Mouse (Mus musculus) heart, embryonic 14.5 days (tissue): ENCODE results near the gene Bmpr1b. TPM values are rescaled to one million over a fixed set of nuclear protein-coding genes. Genes with fewer than 3 reads are reported as not detected.

Experiments used
- ATAC-seq: fragments of 200-750 bp; cut with Nextera tagmentation; 2 replicates; pipeline ENCODE4 v1.8.0; 2017; ENCODE audit warnings: low read depth, moderate TSS enrichment; ENCODE audit not compliant: insufficient number of reproducible peaks, insufficient read depth, low FRiP score
- H3K27ac ChIP-seq, 2 experiments: fragments of 200-500 bp in 1 of 2; fragments of 300-500 bp in 1 of 2; sonication (generic) in 1 of 2; replicated peaks in 1 of 2; 2 replicates each; pipeline ENCODE4 v1.5.1; 2012 to 2014; ENCODE audit warnings: low read depth in 2 of 2, low read length in 2 of 2, control low read depth in 1 of 2, mild to moderate bottlenecking in 1 of 2, mixed read lengths in 1 of 2; ENCODE audit not compliant: control insufficient read depth in 1 of 2, insufficient read depth in 1 of 2
- H3K27me3 ChIP-seq: fragments of 300-500 bp; sonication (generic); 2 replicates; pipeline ENCODE4 v1.6.1; 2014; ENCODE audit warnings: mild to moderate bottlenecking, low read length, control low read depth; ENCODE audit not compliant: control insufficient read depth, insufficient read depth
- H3K36me3 ChIP-seq: fragments of 300-500 bp; sonication (generic); 2 replicates; pipeline ENCODE4 v1.6.1; 2014; ENCODE audit warnings: mild to moderate bottlenecking, control low read depth, low read length, mixed read lengths; ENCODE audit not compliant: control insufficient read depth, insufficient read depth
- H3K4me1 ChIP-seq, 2 experiments: fragments of 200-500 bp in 1 of 2; fragments of 300-500 bp in 1 of 2; sonication (generic) in 1 of 2; 2 replicates each; pipeline ENCODE4 v1.6.1; 2012 to 2014; ENCODE audit warnings: low read length in 2 of 2, control low read depth in 1 of 2, mixed read lengths in 1 of 2; ENCODE audit not compliant: control insufficient read depth in 2 of 2, insufficient read depth in 2 of 2
- H3K4me2 ChIP-seq: fragments of 300-500 bp; sonication (generic); 2 replicates; pipeline ENCODE4 v1.6.1; 2014; ENCODE audit warnings: mild to moderate bottlenecking, low read length
- H3K4me3 ChIP-seq, 2 experiments: fragments of 200-500 bp in 1 of 2; fragments of 300-500 bp in 1 of 2; sonication (generic) in 1 of 2; 2 replicates each; pipeline ENCODE4 v1.5.1; 2012 to 2014; ENCODE audit warnings: low read length in 2 of 2, mild to moderate bottlenecking in 2 of 2, control low read depth in 1 of 2, low read depth in 1 of 2, moderate library complexity in 1 of 2; ENCODE audit not compliant: control insufficient read depth in 1 of 2, insufficient read depth in 1 of 2
- H3K9ac ChIP-seq: fragments of 300-500 bp; sonication (generic); 2 replicates; pipeline ENCODE4 v1.6.1; 2014; ENCODE audit warnings: mild to moderate bottlenecking, low read length
- H3K9me3 ChIP-seq: fragments of 300-500 bp; sonication (generic); 2 replicates; pipeline ENCODE4 v1.6.1; 2016; ENCODE audit warnings: low read length, control low read depth; ENCODE audit not compliant: control insufficient read depth
- WGBS: fragments of 180-500 bp; shearing (Covaris S2); extraction: QIAGEN DNeasy Blood & Tissue Kit; methylation state at CpG from one replicate; pipeline ENCODE4 v1.1.7; 2014; 5-methylcytosine and 5-hydroxymethylcytosine counted together
- polyA plus RNA-seq: library from polyadenylated mRNA; unstranded; fragments of >200 nt; fragmentation: Nextera tagmentation; extraction: Ambion mirVana; gene quantifications from 2 replicates; pipeline ENCODE4 v1.2.1, GENCODE M21; 2014

Gene Bmpr1b
- polyA plus RNA-seq, 1 experiment from 2014 or later, result 0.70 TPM

DNA sequence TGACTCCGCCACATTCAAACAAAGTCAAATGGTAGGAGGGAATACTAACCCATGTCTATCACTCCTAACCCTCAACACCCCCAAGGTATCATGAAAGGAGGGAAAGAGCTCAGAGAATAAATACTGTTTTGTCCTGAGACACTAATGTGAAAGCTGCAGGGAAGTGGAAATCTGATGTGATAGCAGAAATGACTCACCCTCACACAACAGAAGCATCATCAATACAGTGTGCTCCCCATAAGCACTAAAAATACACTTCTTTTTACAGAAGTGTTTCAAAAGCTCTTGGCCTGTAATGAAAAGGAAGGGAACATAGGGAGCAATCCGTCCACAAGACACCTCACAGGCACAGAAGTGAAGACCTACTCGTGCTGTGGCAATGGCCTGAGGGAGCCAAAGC is 83.3 kb downstream of the Bmpr1b start:
- Histone ChIP-seq H3K4me3 (no peak overlapping the region), H3K27me3 (no peaks in the 10 kb centered on the region), H3K36me3 (no peaks in the 10 kb centered on the region), H3K27ac (no peak overlapping the region), H3K9me3 (no peaks in the 10 kb centered on the region), H3K4me1 (no peaks in the 10 kb centered on the region), H3K9ac (no peak overlapping the region), H3K4me2 (no peak overlapping the region)
- 66% methylated on average over 3 of the region's 3 CpGs for WGBS
- no peak for ATAC-seq

DNA sequence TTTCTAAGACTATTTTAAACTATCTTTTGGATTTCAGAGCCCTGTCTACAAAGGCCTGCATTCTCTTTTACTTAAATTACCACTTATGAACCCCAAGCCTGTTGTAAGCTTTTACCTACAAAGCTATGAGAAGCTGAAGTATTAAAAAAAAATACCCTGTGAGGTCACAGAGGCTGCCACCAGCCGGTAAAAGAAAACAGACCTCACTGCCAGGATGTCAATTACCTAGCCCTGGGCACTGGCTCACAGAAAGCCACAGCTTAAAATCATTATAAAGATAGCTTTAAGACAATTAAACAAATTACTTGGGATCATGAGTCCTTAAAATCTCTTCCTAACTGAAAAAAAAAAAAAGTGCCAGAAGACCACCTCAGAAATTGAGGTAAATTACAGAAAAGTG is 85.1 kb downstream of the Bmpr1b start:
- Histone ChIP-seq H3K4me2 (no peak overlapping the region), H3K9me3 (no peaks in the 10 kb centered on the region), H3K9ac (no peak overlapping the region), H3K4me1 (no peaks in the 10 kb centered on the region), H3K36me3 (no peaks in the 10 kb centered on the region), H3K4me3 (no peak overlapping the region), H3K27me3 (no peaks in the 10 kb centered on the region), H3K27ac (no peak overlapping the region)
- 30% methylated on average over 1 of the region's 1 CpGs for WGBS
- ATAC-seq, result no peak

DNA sequence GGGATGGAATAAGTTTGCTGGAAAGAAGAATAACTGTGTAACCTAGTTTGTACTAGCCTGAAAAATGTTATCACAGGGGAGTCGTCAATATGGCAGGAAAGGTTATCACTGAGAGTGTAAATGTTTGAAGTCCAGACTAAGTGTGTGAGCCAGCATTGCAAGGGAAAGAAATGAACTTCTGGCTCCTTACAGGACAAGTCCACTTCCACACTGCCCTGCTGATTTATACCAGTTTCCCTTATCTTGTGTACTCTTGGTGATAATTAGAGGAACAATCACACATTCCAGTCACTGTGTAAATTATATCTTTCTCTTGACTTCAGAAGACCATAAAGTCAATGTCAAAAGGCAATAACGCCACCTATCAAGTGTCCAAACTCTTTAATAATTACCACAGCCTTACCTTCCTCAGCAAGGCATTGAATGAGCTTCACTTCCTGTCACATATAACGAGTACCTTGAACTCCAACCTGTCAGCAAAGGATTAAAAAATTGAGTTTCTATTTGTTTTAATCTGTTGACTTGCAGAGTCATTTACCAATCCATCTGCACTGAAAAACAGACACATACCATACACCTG is 91.4 kb downstream of the Bmpr1b start:
- WGBS, result 55% methylated on average over 3 of the region's 3 CpGs
- H3K9ac ChIP-seq, result no peak overlapping the region
- no peak overlapping the region for H3K27ac ChIP-seq
- H3K4me3 ChIP-seq, result no peak overlapping the region
- no peak overlapping the region for H3K4me2 ChIP-seq
- no peaks in the 10 kb centered on the region for H3K36me3 ChIP-seq
- H3K27me3 ChIP-seq, result no peaks in the 10 kb centered on the region
- ATAC-seq, result no peak
- no peaks in the 10 kb centered on the region for H3K4me1 ChIP-seq
- no peaks in the 10 kb centered on the region for H3K9me3 ChIP-seq

DNA sequence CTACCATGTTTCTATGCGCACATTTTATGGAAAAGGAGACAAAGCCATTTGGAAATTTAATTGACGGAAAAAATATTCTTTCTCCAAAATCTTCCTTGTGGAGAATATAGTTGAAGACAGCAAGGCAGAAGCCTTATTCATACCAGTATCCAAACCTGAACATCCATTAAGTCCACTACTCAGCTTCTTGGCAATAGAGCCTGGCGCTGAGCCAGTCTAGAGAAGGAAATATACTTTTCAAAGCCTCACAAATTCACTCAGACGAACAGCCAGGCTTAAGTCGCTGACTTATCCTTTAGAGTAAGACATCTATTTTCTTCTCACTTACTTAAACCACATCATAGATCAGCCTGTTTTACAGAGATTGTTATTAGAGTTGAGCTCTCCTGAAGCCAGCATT is 97.6 kb downstream of the Bmpr1b start:
- no peaks in the 10 kb centered on the region for H3K4me1 ChIP-seq
- H3K27ac ChIP-seq, result no peak overlapping the region
- no peak overlapping the region for H3K9ac ChIP-seq
- no peak for ATAC-seq
- no peaks in the 10 kb centered on the region for H3K36me3 ChIP-seq
- no peak overlapping the region for H3K4me2 ChIP-seq
- no peaks in the 10 kb centered on the region for H3K9me3 ChIP-seq
- WGBS, result 84% methylated on average over 5 of the region's 5 CpGs
- H3K4me3 ChIP-seq, result no peak overlapping the region
- no peaks in the 10 kb centered on the region for H3K27me3 ChIP-seq

DNA sequence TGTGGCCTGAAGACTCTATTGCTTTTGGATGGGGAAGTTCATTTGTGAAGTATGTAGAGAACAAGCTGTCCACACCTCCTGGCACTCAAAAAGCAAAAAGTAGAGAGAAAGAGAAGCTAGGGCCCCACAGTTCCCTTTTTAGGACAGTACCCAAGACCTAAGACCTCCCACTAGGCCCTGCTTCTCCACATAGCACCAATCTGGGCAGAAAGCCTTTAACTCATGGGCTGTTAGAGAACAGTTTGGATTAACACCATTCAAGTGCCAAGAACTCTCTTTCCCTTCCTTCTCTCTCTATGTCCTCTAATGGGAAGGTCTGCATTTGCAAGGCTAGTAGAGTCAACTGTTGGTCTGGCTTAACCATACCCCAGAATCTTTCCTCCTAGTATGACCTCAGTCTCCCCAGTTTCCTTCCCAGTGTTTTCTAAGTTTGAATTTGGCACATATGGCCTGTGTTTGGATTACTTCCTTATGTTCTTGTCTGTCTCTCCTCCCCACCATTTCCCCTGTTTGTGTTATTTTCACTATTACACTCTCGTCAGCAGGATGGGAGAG is 102.4 kb downstream of the Bmpr1b start:
- Histone ChIP-seq H3K4me2 (no peak overlapping the region), H3K27me3 (no peaks in the 10 kb centered on the region), H3K36me3 (no peaks in the 10 kb centered on the region), H3K9ac (no peak overlapping the region), H3K27ac (no peak overlapping the region), H3K4me1 (no peaks in the 10 kb centered on the region), H3K9me3 (no peaks in the 10 kb centered on the region), H3K4me3 (no peak overlapping the region)
- 70% methylated on average over 1 of the region's 1 CpGs for WGBS
- no peak for ATAC-seq

DNA sequence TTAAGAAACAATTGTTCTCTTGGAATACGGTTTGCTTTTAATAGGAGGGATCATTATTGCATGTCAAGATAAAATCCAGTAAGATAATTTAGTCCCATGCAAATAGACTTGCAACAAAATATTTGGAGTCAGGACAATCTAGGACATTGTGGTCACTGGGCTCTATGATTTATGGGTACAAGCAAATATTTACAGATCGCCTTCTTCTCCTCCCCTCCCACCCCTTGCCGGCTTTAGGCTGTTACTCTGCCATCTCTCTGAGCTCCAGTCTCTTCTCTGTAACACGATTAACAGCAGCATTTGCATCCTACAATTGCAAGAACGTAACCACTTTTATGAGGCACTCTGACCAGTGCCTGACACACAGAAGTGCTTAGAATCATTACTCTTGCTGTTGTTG is 104.1 kb downstream of the Bmpr1b start:
- 78% methylated on average over 5 of the region's 5 CpGs for WGBS

DNA sequence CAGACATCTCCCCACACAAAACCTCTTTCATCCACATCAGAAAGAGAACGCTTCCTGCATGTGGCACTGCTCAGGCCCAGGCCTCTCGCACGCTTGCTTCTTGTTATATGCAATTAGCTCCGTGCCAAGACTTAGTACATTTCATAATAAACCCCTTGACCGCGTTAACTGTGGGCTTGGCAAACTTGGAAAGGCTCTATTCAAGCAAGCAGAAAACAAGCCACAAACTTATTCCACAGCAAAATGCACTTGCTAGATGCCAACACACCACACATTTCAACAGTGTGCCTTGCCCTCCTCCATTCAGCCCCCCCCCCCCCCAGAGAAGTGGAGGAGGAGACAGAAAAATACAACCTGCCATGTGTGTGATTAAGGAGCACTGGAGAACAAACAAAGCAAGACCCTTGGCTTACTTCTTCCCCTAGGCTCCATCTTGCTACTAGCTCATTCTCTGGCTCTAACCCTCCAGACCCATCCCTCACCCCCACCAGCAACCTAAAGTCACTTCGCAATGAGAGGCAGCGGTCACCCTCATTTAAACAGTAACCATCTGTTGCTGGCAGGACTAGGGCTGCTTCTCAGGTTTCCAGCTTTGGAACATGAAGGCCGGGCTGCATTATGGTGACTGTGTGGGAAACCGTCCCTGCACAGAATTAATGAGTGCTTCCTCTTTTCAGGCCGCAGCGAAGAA is 105.5 kb downstream of the Bmpr1b start:
- WGBS, result 69% methylated on average over 12 of the region's 12 CpGs
- ATAC-seq, result no peak
- H3K4me3 ChIP-seq, result no peak overlapping the region
- H3K9me3 ChIP-seq, result no peaks in the 10 kb centered on the region
- no peak overlapping the region for H3K27ac ChIP-seq
- H3K36me3 ChIP-seq, result no peaks in the 10 kb centered on the region
- H3K9ac ChIP-seq, result no peak overlapping the region
- H3K4me2 ChIP-seq, result no peak overlapping the region
- H3K4me1 ChIP-seq, result no peaks in the 10 kb centered on the region
- H3K27me3 ChIP-seq, result no peaks in the 10 kb centered on the region

More for the DNA sequence above, 104.1 kb downstream of the Bmpr1b start:
- H3K9ac ChIP-seq, result no peak overlapping the region
- ATAC-seq, result no peak
- H3K27ac ChIP-seq, result no peak overlapping the region
- H3K9me3 ChIP-seq, result no peaks in the 10 kb centered on the region
- H3K36me3 ChIP-seq, result no peaks in the 10 kb centered on the region
- H3K4me3 ChIP-seq, result no peak overlapping the region
- H3K4me2 ChIP-seq, result no peak overlapping the region
- no peaks in the 10 kb centered on the region for H3K27me3 ChIP-seq
- H3K4me1 ChIP-seq, result no peaks in the 10 kb centered on the region
